Mouse (Mus musculus): Measurements from ENCODE around the gene Snx8.

Snx8 gene

GRCm38 (mm10) chr5:140342880-140343279 lies 46.2 kb downstream of the Snx8 start:
- no peak for DNase-seq

DNA sequence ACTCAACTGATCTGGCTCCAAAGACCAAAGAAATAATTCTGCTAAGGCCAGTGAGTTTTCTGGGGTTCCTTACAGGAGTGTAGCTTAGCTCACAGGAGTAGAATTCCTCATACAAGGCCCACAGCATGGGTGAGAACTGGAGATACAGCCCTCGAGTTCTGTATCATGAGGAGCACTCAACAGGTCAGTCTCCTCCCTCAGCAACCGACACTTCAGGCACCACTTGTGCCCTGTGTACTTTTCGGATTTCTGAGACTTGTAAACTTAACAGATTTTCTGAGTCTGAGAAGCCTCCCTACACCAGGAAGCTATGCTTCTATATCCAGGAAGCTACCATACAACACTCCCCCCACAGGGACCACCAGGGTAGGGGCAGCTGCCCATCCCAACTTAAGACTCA lies 49.2 kb downstream of the Snx8 start:
- DNase-seq = no peak

DNA sequence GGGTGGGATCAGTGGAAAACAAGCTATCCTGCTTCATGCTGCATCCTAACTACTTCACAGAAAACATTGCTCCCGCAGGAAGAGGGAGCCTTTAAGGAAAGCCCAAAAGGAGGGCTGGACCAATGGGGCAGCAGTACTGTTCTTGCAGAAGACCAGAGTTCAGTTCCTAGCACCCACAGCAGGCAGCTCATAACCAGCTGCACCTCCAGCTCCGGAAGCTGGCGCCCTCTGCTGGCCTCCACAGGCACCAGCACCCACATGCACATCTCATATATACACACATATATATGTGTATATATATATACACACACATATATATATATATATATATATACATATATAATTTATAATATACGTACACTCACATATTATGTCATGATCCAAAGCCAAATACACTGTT lies 50.3 kb downstream of the Snx8 start:
- DNase-seq = no peak

DNA sequence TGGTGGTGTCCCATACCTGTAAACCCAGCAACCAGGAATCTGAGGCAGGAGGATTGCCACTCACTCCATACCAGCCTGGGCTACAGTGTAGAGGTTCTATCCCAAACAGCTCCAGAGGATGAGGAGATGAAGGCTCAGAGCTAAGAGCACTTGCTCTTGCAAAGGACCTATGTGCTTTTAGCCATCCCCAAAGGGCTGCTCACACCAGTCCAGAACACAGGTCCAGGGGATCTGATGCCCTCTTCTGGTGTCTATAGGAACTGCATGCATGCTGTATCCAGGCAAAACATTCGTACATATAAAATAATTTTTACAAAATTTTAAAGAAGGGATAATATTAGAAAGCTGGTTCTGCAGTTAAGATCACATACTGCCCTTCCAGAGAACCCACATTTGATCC lies 52.4 kb downstream of the Snx8 start:
- DNase-seq = no peak

DNA sequence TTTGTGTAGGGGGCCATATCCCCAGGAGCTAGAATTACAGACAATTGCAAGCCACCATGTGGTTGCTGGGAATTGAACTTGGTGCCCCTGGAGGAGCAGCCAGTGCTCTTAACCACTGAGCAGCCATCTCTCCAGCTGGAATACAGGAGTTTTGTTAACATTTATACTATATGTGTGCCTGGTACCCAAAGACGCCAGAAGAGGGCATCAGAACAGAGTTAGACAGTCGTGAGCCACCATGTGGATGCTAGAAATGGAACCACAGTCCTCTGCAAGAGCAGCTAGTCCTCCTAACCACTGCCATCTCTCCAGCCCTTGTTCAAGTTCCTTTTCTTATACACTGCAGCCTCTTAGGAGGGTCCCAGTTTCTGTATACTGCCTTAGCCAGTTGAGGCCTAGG lies 55.4 kb downstream of the Snx8 start:
- DNase-seq = no peak

DNA sequence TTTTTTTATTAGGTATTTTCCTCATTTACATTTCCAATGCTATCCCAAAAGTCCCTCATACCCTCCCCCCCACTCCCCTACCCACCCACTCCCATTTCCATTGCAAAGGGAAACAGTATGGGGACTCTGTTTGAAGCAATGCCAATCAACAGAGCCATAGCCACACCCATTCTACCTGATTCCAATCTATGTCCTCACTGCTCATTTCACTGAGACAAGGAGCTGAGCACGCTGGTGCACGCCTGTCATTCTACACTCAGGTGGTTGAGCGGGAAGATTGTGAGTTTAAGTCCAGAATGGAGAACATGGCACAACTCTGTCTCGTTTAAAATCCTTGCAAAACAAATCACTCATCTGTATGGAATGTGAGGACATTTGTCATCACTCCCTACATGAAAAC lies 56.5 kb downstream of the Snx8 start:
- no peak for DNase-seq

DNA sequence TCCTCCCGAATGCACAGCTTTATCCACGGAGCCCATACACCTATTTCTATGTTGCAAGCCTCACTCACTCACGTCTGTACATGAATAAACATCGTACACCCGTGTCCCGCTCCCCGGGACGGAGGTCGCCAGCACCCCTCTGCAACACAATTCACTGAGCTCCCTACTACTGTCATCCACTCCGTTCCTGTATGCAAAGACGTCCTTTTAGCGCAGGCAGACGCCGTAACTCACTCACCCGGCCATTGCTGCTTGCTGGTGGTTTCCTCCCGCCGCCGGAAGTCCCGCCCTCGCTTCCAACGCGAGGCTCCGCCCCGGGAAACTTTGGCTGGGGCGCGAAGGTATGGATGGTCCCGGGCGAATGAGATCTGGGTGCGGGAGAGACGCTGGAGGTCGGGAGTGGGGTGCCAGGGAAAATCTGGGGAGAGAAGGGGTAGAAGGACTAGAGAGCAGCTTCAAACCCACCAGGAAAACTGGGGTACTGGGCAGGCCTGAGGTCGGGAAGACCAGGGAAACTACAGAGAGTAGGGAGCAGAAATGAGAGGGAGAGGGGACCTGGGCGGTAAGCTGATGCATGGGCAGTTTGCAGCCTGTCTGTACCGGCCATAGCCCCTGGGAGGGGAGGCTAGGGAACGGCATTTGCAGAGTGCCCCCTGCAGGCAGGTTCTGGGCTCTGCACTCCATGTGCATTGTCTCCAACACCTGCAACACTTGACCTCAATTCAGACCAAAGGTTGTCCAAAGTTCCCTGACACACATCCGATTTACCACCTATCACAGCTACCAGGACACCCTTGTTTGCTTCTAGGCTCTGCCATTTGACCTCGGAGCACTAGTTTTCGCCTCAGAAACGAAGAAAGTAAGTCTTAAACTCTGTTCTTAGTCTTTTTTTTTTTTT lies 57.2 kb downstream of the Snx8 start, which contains the start of gene Mrm2:
Gene Mrm2 (minus strand): TSS at position 284 of the 898 bp plus-strand sequence.
- peak; percentile 76 for DNase-seq

GRCm38 (mm10) chr5:140324058-140324457 lies 65.0 kb downstream of the Snx8 start:
- no peak for DNase-seq

GRCm38 (mm10) chr5:140321756-140322575 lies 67.1 kb downstream of the Snx8 start:
- no peak for DNase-seq

GRCm38 (mm10) chr5:140321042-140321755 lies 67.9 kb downstream of the Snx8 start, which contains the start of the genes Mad1l1 and Nudt1:
Gene Mad1l1, minus strand, starts transcription at chr5:140321552.
Gene Nudt1, plus strand, starts transcription at chr5:140321656.
- peak; percentile 91 for DNase-seq

- DNase-seq = no peak
Observed at GRCm38 (mm10) chr5:140316716-140317115, 72.3 kb downstream of the Snx8 start.

GRCm38 (mm10) chr5:140307602-140308001 lies 81.5 kb downstream of the Snx8 start:
- no peak for DNase-seq

GRCm38 (mm10) chr5:140306016-140306415 lies 83.0 kb downstream of the Snx8 start:
- no peak for DNase-seq

DNA sequence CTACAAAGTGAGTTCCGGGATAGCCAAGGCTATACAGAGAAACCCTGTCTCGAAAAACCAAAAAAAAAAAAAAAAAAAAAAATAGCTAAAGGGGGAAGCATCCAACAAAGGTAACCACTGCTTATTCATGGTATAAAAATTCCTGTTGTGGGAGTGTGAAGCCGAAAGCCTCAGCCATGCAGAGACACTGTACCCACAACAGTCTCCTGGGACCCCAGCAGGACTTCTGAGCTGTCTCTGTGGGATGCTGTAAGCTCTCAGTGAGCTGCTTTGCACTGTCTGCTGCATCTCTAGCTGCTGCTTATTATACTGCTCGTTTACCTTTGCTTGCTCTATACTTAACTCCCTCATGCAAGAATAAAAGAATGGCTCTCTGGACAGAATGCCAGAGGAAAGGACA lies 90.8 kb downstream of the Snx8 start:
- no peak for DNase-seq

DNA sequence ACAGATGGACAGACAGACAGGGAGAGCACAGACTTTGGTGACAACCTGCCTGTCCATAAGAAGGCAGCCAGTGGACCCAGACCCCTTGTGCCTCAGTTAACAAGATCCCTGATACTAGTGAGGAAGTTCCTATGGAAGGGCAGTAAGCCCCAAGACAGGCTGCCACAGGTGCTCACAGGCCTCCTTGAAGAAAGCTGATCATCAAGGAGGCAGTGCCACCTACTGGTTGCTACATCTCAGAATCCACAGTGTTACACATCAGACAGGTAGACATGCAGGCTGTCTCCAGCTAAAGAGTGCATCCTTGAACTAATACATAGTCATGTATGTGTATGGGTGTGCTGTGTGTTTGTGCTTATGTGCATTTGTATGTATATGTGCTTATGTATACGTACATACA lies 96.9 kb downstream of the Snx8 start:
- DNase-seq = peak; percentile 73
